Mouse (Mus musculus): ENCODE results near the gene Rnft2.

- TF ChIP-seq SIN3A (IDR thresholded peaks at IDR 0.05; ENCODE audit: low read length): no peak
- TF ChIP-seq POLR2A (IDR thresholded peaks at IDR 0.05; ENCODE audit: control insufficient read depth in 1 of 2, insufficient read depth in 1 of 2, low read depth in 1 of 2, low read length in 2 of 2, poor library complexity in 1 of 2): no peak
- no peak for TF ChIP-seq NRF1 (IDR thresholded peaks at IDR 0.05; ENCODE audit: insufficient read depth, low read depth, low read length, poor library complexity, severe bottlenecking)
- TF ChIP-seq ZKSCAN1 (IDR thresholded peaks at IDR 0.05; ENCODE audit: low read depth, low read length): no peak
- no peak for TF ChIP-seq EP300 (IDR thresholded peaks at IDR 0.05; ENCODE audit: low read depth in 1 of 2, low read length in 2 of 2)
- TF ChIP-seq TCF12 (IDR thresholded peaks at IDR 0.05; ENCODE audit: low read depth, low read length): no peak
- no peak for TF ChIP-seq RAD21 (IDR thresholded peaks at IDR 0.05; ENCODE audit: low read depth, low read length)
- no peak for TF ChIP-seq HCFC1 (IDR thresholded peaks at IDR 0.05; ENCODE audit: low read depth, low read length)
- no peak for TF ChIP-seq RCOR1 (IDR thresholded peaks at IDR 0.05; ENCODE audit: low read depth, low read length)
These were observed 47.5 kb downstream of the Rnft2 start for GRCm38 (mm10) chr5:118197421-118197820.
